Mouse (Mus musculus) hindbrain, embryonic 15.5 days (tissue): ENCODE measurements around the gene Pex11a. TPM values are rescaled to one million over a fixed set of nuclear protein-coding genes. Genes with fewer than 3 reads are reported as not detected.

Experiments used
- ATAC-seq: fragments of 200-750 bp; cut with Nextera tagmentation; 2 replicates; pipeline ENCODE4 v1.8.0; 2017; ENCODE audit warnings: low read depth, moderate number of reproducible peaks, moderate TSS enrichment; ENCODE audit not compliant: low FRiP score
- H3K27ac ChIP-seq: fragments of 300-500 bp; sonication (generic); replicated peaks from 2 replicates; pipeline ENCODE4 v1.5.1; 2015; ENCODE audit warnings: mild to moderate bottlenecking, inconsistent platforms
- H3K27me3 ChIP-seq: fragments of 300-500 bp; sonication (generic); 2 replicates; pipeline ENCODE4 v1.6.1; 2015; ENCODE audit warnings: control low read depth, inconsistent platforms
- H3K36me3 ChIP-seq: fragments of 300-500 bp; sonication (generic); 2 replicates; pipeline ENCODE4 v1.6.1; 2015; ENCODE audit warnings: control low read depth, inconsistent platforms
- H3K4me1 ChIP-seq: fragments of 300-500 bp; sonication (generic); replicated peaks from 2 replicates; pipeline ENCODE4 v1.6.1; 2015; ENCODE audit warnings: control low read depth, inconsistent platforms
- H3K4me2 ChIP-seq: fragments of 300-500 bp; sonication (generic); 2 replicates; pipeline ENCODE4 v1.6.1; 2015; ENCODE audit warnings: moderate library complexity, mild to moderate bottlenecking, inconsistent platforms
- H3K4me3 ChIP-seq: fragments of 300-500 bp; sonication (generic); 2 replicates; pipeline ENCODE4 v1.5.1; 2015; ENCODE audit warnings: mild to moderate bottlenecking, inconsistent platforms
- H3K9ac ChIP-seq: fragments of 300-500 bp; sonication (generic); 2 replicates; pipeline ENCODE4 v1.6.1; 2015; ENCODE audit warnings: inconsistent platforms
- H3K9me3 ChIP-seq: fragments of 300-500 bp; sonication (generic); 2 replicates; pipeline ENCODE4 v1.6.1; 2016; ENCODE audit warnings: control low read depth, inconsistent platforms
- WGBS: fragments of 180-500 bp; shearing (Covaris S2); methylation state at CpG from one replicate; pipeline ENCODE4 v1.1.7; 2015; 5-methylcytosine and 5-hydroxymethylcytosine counted together
- polyA plus RNA-seq: library from polyadenylated mRNA; unstranded; fragments of >200 nt; fragmentation: Nextera tagmentation; extraction: Ambion mirVana; gene quantifications from 2 replicates; pipeline ENCODE4 v1.2.1, GENCODE M21; 2015

The Pex11a gene
- polyA plus RNA-seq, 1 experiment from 2014 or later: 12.6 TPM

DNA sequence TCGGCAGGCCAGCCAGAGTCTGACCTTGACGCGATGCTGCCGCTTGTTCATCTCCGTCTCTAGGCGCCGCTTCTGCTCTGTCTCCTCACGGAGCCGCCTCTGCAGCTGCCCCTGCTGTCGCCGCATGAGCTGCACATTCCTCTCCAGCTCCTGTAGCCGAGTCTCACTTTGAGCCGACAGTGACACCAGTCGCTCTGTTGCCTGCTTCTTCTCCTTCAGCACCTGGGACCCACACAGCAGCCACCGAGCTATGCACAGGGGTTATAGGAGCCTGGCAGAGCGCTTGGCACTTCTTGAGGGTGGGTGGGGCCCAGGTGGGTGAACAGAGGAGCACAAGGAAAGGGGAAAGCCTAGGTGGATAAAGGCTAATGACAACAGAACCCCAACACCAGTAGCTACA lies 40.2 kb downstream of the Pex11a start:
- ATAC-seq: no peak
- H3K9me3 ChIP-seq: no peaks in the 10 kb centered on the region
- no peak overlapping the region for H3K9ac ChIP-seq
- no peak overlapping the region for H3K4me2 ChIP-seq
- H3K4me1 ChIP-seq: no peaks in the 10 kb centered on the region
- H3K36me3 ChIP-seq: no peaks in the 10 kb centered on the region
- whole genome bisulfite sequencing: 78% methylated on average over 16 of the region's 16 CpGs
- H3K4me3 ChIP-seq: no peak overlapping the region
- H3K27ac ChIP-seq: no peak overlapping the region
- no peaks in the 10 kb centered on the region for H3K27me3 ChIP-seq

DNA sequence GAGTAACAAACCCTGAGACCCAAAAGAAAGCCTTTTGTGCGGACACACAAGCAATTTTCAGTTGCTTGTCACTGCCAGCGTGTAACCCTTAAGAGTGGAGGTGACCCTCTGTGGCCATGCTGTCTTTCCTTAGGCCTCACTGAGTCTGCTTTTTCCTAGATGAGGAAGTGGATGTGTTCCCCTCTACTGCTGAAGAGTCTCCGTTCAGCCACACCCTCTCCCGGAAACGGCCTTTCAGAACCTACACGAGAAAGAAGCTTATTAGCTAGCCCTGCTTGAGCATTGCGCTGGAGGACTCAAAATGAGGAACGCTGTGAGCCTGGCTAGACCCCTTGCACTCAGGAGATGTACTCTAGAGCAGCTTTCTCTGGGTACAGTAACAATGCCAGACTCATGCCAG lies 46.4 kb downstream of the Pex11a start:
- Histone ChIP-seq H3K9ac (no peak overlapping the region), H3K27me3 (no peaks in the 10 kb centered on the region), H3K4me2 (no peak overlapping the region), H3K9me3 (no peaks in the 10 kb centered on the region), H3K4me1 (no peaks in the 10 kb centered on the region), H3K27ac (no peak overlapping the region), H3K36me3 (no peaks in the 10 kb centered on the region), H3K4me3 (no peak overlapping the region)
- no peak for ATAC-seq
- 89% methylated on average over 8 of the region's 8 CpGs for WGBS

Other genes with a start within 250 kb of the Pex11a start
- gene Rhcg, start 125.5 kb downstream of the Pex11a start, polyA plus RNA-seq: 4.0 and 5.1 TPM in 2 replicates
- 2.5 and 3.1 TPM in 2 replicates for gene Ticrr, start 82.9 kb downstream of the Pex11a start, polyA plus RNA-seq
- 2.1 TPM in 2 replicates for gene Kif7, start 27.4 kb downstream of the Pex11a start, polyA plus RNA-seq
- 0.60 and 1.3 TPM in 2 replicates for gene Plin1, start 10.2 kb downstream of the Pex11a start, polyA plus RNA-seq
- gene Wdr93, start within 50 bp of the Pex11a start, polyA plus RNA-seq: 0.35 and 0.69 TPM in 2 replicates
- gene Mesp1, start 50.7 kb upstream of the Pex11a start, polyA plus RNA-seq: 0.19 TPM in 1 of 2 replicates, not detected in the other
- gene Mesp2, start 67.6 kb upstream of the Pex11a start, polyA plus RNA-seq: 1.1 and 1.3 TPM in 2 replicates
- gene Anpep, start 117.9 kb upstream of the Pex11a start, polyA plus RNA-seq: 3.3 and 4.2 TPM in 2 replicates
- 42.0 and 43.4 TPM in 2 replicates for gene Ap3s2, start 177.5 kb upstream of the Pex11a start, polyA plus RNA-seq
- gene Arpin, start 192.2 kb upstream of the Pex11a start, polyA plus RNA-seq: 18.9 and 19.2 TPM in 2 replicates